Mouse (Mus musculus): Measurements from ENCODE around the gene Arid3b. TPM values are rescaled to one million over a fixed set of nuclear protein-coding genes. Genes with fewer than 3 reads are reported as not detected.
"Not testable (repeated sequence)": the region's sequence is repeated elsewhere in the genome, so short reads cannot be mapped to it uniquely, and the experiment has no call there.

Arid3b gene
- 6.6 and 8.1 TPM in 2 replicates for polyA plus RNA-seq (2014; fragmentation: Nextera tagmentation; extraction: Ambion mirVana)

DNA sequence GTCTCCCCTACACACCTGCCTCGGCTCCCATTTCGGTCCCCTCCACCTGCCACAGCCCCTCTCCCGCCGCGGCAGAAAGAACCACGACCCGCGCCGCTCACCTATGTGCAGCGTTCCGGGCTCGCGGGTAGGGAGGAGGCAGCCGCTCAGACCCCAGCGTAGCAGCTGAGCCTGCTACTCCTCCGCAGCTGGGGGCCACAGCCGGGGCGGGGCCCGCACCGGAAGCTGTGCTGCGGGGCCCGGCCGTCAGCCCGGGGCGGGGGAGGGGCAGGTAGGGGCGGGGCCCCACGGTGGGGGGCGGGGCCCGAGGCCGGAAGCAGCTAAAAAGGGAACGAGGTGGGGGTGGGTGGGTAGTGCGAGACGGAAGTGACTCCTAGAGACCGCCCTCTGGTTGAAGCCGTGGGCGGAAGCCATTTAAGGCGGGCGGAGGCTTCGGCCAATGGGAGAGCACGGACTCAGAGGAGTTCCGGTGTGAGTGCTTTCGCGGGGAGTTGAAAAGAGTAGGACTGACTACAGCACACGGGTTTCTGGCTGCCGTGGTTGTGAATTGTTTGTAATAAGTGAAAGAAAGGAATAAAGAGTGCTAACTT lies at the start of gene Arid3b:
Arid3b (minus strand) TSS at position 213 of the 590 bp plus-strand sequence.
- Histone ChIP-seq H3K36me3 (replicated peaks; ENCODE audit: control insufficient read depth, insufficient read depth) (peaks cover 11% of the 10 kb centered on the region), H3K4me3 (replicated peaks; ENCODE audit: low read length) (peak within 1 kb of the TSS; percentile 66), H3K27ac (peak within 1 kb of the TSS; percentile 80), H3K4me1 (replicated peaks; ENCODE audit: control insufficient read depth, insufficient read depth, low read length) (peaks cover 22% of the 10 kb centered on the region), H3K9me3 (ENCODE audit: control insufficient read depth, low read length) (no peaks in the 10 kb centered on the region), H3K4me2 (replicated peaks) (peak within 1 kb of the TSS; percentile 68), H3K9ac (peak within 1 kb of the TSS; percentile 69), H3K27me3 (ENCODE audit: control insufficient read depth, insufficient read depth, low read length) (no peaks in the 10 kb centered on the region)
- under 1% methylated on average over 42 of the region's 45 CpGs for WGBS
- ATAC-seq (ENCODE audit: low FRiP score) (peak; percentile 100), DNase-seq (ENCODE audit: low spot score) (peak; percentile 94)

DNA sequence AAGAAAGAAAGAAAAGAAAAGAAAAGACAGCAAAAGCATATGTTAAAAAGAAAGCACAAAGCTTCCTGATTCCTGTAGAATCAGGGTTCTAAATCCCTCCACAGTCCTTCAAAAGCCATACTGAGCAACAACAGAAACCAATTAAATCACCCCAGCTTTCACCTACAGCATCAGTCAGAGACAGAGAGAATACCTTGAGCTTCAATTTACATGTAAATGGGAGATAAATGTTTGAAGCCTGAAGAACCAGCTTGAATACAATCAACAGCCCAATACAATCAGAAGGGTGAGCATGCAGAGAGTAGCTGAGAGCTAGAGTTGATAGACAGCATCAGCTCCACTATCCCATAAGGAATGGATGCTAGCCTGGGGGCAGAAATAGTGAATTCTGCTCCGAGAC lies 46.8 kb upstream of the Arid3b start:
- H3K36me3 ChIP-seq (replicated peaks; ENCODE audit: control insufficient read depth, insufficient read depth): no peaks in the 10 kb centered on the region
- DNase-seq (ENCODE audit: low spot score) (no peak), ATAC-seq (ENCODE audit: low FRiP score) (no peak)
- no peak overlapping the region for H3K4me2 ChIP-seq (replicated peaks)
- H3K9me3 ChIP-seq (ENCODE audit: control insufficient read depth, low read length): no peaks in the 10 kb centered on the region
- no peak overlapping the region for H3K4me3 ChIP-seq (replicated peaks; ENCODE audit: low read length)
- WGBS: 47% methylated on average over 1 of the region's 1 CpGs
- H3K9ac ChIP-seq: no peak overlapping the region
- H3K4me1 ChIP-seq (replicated peaks; ENCODE audit: control insufficient read depth, insufficient read depth, low read length): no peaks in the 10 kb centered on the region
- no peaks in the 10 kb centered on the region for H3K27me3 ChIP-seq (ENCODE audit: control insufficient read depth, insufficient read depth, low read length)
- H3K27ac ChIP-seq: no peak overlapping the region

DNA sequence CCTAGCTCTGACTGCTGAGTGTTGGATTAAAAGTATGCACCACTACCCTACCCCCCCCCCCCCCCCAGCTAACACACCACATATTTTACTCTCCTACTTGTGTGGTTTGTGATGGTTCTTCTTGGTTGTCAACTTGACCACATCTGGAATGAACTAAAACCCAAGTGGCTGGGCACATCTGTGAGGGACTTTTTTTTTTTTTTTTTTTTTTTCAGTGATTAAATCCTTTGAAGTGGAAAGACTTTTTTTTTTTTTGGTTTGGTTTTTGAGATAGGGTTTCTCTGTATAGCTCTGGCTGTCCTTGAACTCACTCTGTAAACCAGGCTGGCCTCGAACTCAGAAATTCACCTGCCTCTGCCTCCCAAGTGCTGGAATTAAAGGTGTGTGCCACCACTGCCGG lies 45.2 kb upstream of the Arid3b start:
- 96% methylated on average over 2 of the region's 2 CpGs for WGBS

GRCm38 (mm10) chr9:57880278-57880677 lies 43.7 kb upstream of the Arid3b start:
- Histone ChIP-seq H3K9ac (no peak overlapping the region), H3K4me3 (replicated peaks; ENCODE audit: low read length) (no peak overlapping the region), H3K27me3 (ENCODE audit: control insufficient read depth, insufficient read depth, low read length) (no peaks in the 10 kb centered on the region), H3K9me3 (ENCODE audit: control insufficient read depth, low read length) (no peaks in the 10 kb centered on the region), H3K36me3 (replicated peaks; ENCODE audit: control insufficient read depth, insufficient read depth) (no peaks in the 10 kb centered on the region), H3K4me2 (replicated peaks) (no peak overlapping the region), H3K27ac (no peak overlapping the region), H3K4me1 (replicated peaks; ENCODE audit: control insufficient read depth, insufficient read depth, low read length) (no peaks in the 10 kb centered on the region)
- no peak for ATAC-seq (ENCODE audit: low FRiP score)
- no peak for DNase-seq (ENCODE audit: low spot score)
- 29% methylated on average over 4 of the region's 4 CpGs for WGBS

More for the DNA sequence above, 45.2 kb upstream of the Arid3b start:
- H3K4me2 ChIP-seq (replicated peaks); DNase-seq (ENCODE audit: low spot score); H3K9ac ChIP-seq; H3K4me1 ChIP-seq (replicated peaks; ENCODE audit: control insufficient read depth, insufficient read depth, low read length); H3K27ac ChIP-seq; H3K36me3 ChIP-seq (replicated peaks; ENCODE audit: control insufficient read depth, insufficient read depth); ATAC-seq (ENCODE audit: low FRiP score); H3K27me3 ChIP-seq (ENCODE audit: control insufficient read depth, insufficient read depth, low read length); H3K9me3 ChIP-seq (ENCODE audit: control insufficient read depth, low read length); H3K4me3 ChIP-seq (replicated peaks; ENCODE audit: low read length): not testable (repeated sequence)

DNA sequence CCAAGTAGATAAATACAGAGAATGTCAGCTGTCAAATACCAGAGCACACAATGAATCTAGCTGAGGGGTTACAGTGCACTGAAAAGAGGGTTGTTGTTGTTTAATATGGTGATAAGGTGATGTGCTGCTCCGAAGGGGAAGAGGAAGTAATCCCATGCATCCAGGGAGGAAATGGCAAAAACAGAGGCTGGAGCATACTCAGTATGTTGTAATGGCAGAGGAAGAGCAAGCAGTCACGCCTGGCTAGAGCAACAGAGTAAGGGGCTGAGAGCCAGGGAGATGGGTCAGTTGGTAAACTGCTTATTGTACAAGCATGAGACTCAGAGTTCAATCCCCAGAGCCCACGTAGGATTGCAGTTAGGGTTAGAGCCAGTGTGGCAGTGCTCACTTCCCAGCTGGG lies 42.6 kb upstream of the Arid3b start:
- no peaks in the 10 kb centered on the region for H3K36me3 ChIP-seq (replicated peaks; ENCODE audit: control insufficient read depth, insufficient read depth)
- no peak overlapping the region for H3K4me3 ChIP-seq (replicated peaks; ENCODE audit: low read length)
- H3K9ac ChIP-seq: no peak overlapping the region
- H3K27me3 ChIP-seq (ENCODE audit: control insufficient read depth, insufficient read depth, low read length): no peaks in the 10 kb centered on the region
- ATAC-seq (ENCODE audit: low FRiP score) (no peak), DNase-seq (ENCODE audit: low spot score) (no peak)
- 64% methylated on average over 3 of the region's 3 CpGs for WGBS
- H3K9me3 ChIP-seq (ENCODE audit: control insufficient read depth, low read length): no peaks in the 10 kb centered on the region
- no peaks in the 10 kb centered on the region for H3K4me1 ChIP-seq (replicated peaks; ENCODE audit: control insufficient read depth, insufficient read depth, low read length)
- no peak overlapping the region for H3K4me2 ChIP-seq (replicated peaks)
- H3K27ac ChIP-seq: no peak overlapping the region

GRCm38 (mm10) chr9:57874994-57875393 lies 38.4 kb upstream of the Arid3b start:
- H3K4me2 ChIP-seq (replicated peaks): no peak overlapping the region
- ATAC-seq (ENCODE audit: low FRiP score) (no peak), DNase-seq (ENCODE audit: low spot score) (no peak)
- no peak overlapping the region for H3K4me3 ChIP-seq (replicated peaks; ENCODE audit: low read length)
- no peak overlapping the region for H3K9ac ChIP-seq
- WGBS: 81% methylated on average over 3 of the region's 3 CpGs
- no peaks in the 10 kb centered on the region for H3K4me1 ChIP-seq (replicated peaks; ENCODE audit: control insufficient read depth, insufficient read depth, low read length)
- H3K27me3 ChIP-seq (ENCODE audit: control insufficient read depth, insufficient read depth, low read length): no peaks in the 10 kb centered on the region
- H3K27ac ChIP-seq: no peak overlapping the region
- no peaks in the 10 kb centered on the region for H3K36me3 ChIP-seq (replicated peaks; ENCODE audit: control insufficient read depth, insufficient read depth)
- no peaks in the 10 kb centered on the region for H3K9me3 ChIP-seq (ENCODE audit: control insufficient read depth, low read length)

- H3K9ac ChIP-seq: no peak overlapping the region
- WGBS: 77% methylated on average over 5 of the region's 5 CpGs
- no peaks in the 10 kb centered on the region for H3K9me3 ChIP-seq (ENCODE audit: control insufficient read depth, low read length)
- DNase-seq (ENCODE audit: low spot score) (no peak), ATAC-seq (ENCODE audit: low FRiP score) (no peak)
- no peaks in the 10 kb centered on the region for H3K4me1 ChIP-seq (replicated peaks; ENCODE audit: control insufficient read depth, insufficient read depth, low read length)
- H3K27ac ChIP-seq: no peak overlapping the region
- no peak overlapping the region for H3K4me3 ChIP-seq (replicated peaks; ENCODE audit: low read length)
- H3K36me3 ChIP-seq (replicated peaks; ENCODE audit: control insufficient read depth, insufficient read depth): no peaks in the 10 kb centered on the region
- no peak overlapping the region for H3K4me2 ChIP-seq (replicated peaks)
- no peaks in the 10 kb centered on the region for H3K27me3 ChIP-seq (ENCODE audit: control insufficient read depth, insufficient read depth, low read length)
Observed at GRCm38 (mm10) chr9:57874134-57874533, 37.5 kb upstream of the Arid3b start.

DNA sequence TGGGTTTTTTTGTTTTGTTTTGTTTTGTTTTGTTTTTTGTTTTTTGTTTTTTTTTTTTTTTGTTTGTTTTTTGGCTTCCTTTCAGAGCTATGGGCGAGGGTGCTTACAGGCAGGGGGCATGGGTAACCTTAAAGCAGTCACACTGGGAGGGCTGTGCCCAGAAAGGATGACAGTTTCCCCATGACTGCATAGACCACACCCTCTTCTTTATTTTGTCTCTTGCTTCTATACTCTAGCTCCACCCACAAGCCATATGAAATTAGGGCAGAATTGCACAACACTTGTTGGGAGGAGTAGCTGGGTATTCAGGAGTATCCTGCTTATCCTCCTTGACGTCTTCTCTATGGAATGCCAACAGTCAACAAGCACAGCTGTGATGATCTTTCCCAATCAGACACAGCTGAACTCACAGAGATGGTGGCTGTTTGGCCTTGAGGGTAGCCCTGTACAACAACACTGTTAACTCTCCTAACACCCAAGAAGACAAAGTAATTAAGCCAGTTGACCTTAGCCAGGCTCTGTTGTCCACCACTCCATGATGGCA lies 33.8 kb upstream of the Arid3b start:
- Histone ChIP-seq H3K27me3 (ENCODE audit: control insufficient read depth, insufficient read depth, low read length) (no peaks in the 10 kb centered on the region), H3K4me2 (replicated peaks) (no peak overlapping the region), H3K27ac (no peak overlapping the region), H3K9ac (no peak overlapping the region), H3K9me3 (ENCODE audit: control insufficient read depth, low read length) (no peaks in the 10 kb centered on the region), H3K4me3 (replicated peaks; ENCODE audit: low read length) (no peak overlapping the region), H3K4me1 (replicated peaks; ENCODE audit: control insufficient read depth, insufficient read depth, low read length) (no peaks in the 10 kb centered on the region), H3K36me3 (replicated peaks; ENCODE audit: control insufficient read depth, insufficient read depth) (no peaks in the 10 kb centered on the region)
- no peak for DNase-seq (ENCODE audit: low spot score)
- ATAC-seq (ENCODE audit: low FRiP score): no peak
- 34% methylated on average over 2 of the region's 2 CpGs for WGBS

DNA sequence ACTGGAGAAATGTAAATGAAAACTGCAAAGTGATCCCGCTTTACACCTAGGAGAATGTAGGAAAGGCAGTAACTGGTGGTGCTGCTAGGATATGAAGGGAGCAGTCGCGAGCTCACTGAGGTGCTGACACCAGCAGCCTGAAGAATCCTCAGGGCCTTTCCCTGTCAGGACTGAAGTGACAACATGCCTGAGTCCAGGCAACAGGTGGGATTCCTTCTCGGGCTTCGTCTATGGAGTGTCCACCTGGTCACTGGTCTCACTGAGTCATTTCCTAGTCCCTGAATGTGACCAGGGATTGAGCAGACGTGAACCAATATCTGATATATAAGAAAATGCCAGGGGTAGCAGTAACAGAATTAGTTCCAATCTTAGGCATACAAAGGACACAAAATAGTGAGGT lies 32.2 kb upstream of the Arid3b start:
- Histone ChIP-seq H3K9me3 (ENCODE audit: control insufficient read depth, low read length) (no peaks in the 10 kb centered on the region), H3K36me3 (replicated peaks; ENCODE audit: control insufficient read depth, insufficient read depth) (no peaks in the 10 kb centered on the region), H3K27me3 (ENCODE audit: control insufficient read depth, insufficient read depth, low read length) (no peaks in the 10 kb centered on the region), H3K9ac (no peak overlapping the region), H3K4me1 (replicated peaks; ENCODE audit: control insufficient read depth, insufficient read depth, low read length) (no peaks in the 10 kb centered on the region), H3K4me2 (replicated peaks) (no peak overlapping the region), H3K4me3 (replicated peaks; ENCODE audit: low read length) (no peak overlapping the region), H3K27ac (no peak overlapping the region)
- 82% methylated on average over 6 of the region's 6 CpGs for WGBS
- ATAC-seq (ENCODE audit: low FRiP score): no peak
- no peak for DNase-seq (ENCODE audit: low spot score)

GRCm38 (mm10) chr9:57867880-57868279 lies 31.3 kb upstream of the Arid3b start:
- Histone ChIP-seq H3K9me3 (ENCODE audit: control insufficient read depth, low read length) (no peaks in the 10 kb centered on the region), H3K4me3 (replicated peaks; ENCODE audit: low read length) (no peak overlapping the region), H3K27ac (no peak overlapping the region), H3K4me2 (replicated peaks) (no peak overlapping the region), H3K4me1 (replicated peaks; ENCODE audit: control insufficient read depth, insufficient read depth, low read length) (no peaks in the 10 kb centered on the region), H3K27me3 (ENCODE audit: control insufficient read depth, insufficient read depth, low read length) (no peaks in the 10 kb centered on the region), H3K9ac (no peak overlapping the region), H3K36me3 (replicated peaks; ENCODE audit: control insufficient read depth, insufficient read depth) (no peaks in the 10 kb centered on the region)
- WGBS: 86% methylated on average over 5 of the region's 5 CpGs
- ATAC-seq (ENCODE audit: low FRiP score): no peak
- DNase-seq (ENCODE audit: low spot score): no peak
